ENCODE assay signal across 13 mouse cellular contexts in the genomic region with DNA sequence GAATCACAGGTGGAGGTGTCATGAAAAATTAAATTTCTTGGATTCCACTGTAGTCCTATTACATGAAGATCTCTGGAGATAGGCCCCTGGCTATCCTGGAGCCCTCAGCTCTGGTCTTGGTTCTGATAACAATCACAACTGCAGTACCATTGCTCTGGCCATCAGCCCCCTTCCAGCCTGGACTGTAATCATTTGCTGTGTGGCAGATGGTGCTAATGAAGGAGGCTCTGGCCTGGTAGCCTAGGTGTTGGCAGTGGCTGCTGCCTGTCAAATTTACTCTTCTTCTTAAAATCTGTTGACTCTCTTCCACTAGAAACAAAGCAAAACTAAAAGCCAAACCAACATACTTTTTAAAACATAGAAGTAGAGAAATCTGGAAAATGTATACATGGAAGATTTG.
"Had no signal": no experiment of that assay in that cellular context is flagged by ENCODE, and none has a peak within 500 bp of the region (broad histone marks: within the 10 kb centered on the region; RNA-seq: fewer than 3 reads in every experiment).

No protein-coding gene starts in this region.

- H3K4me3 ChIP-seq: layer of hippocampus, adult 2 months; left cerebral cortex, adult 2 months; limb, embryonic 15.5 days; liver, embryonic 13.5 days; midbrain, embryonic 12.5 days; neural tube, embryonic 13.5 days had no signal

- H3K9me3 ChIP-seq: limb, embryonic 15.5 days; liver, embryonic 13.5 days; midbrain, embryonic 12.5 days; neural tube, embryonic 13.5 days had no signal

- DNase-seq: kidney, adult 8-10 months; kidney, postnatal 4 days; liver, embryonic 13.5 days; liver, postnatal 0 days; right cerebral cortex, postnatal 14 days; thymus, adult 18-20 months; thymus, postnatal 14 days had no signal

- H3K27me3 ChIP-seq: limb, embryonic 15.5 days; liver, embryonic 13.5 days; midbrain, embryonic 12.5 days; neural tube, embryonic 13.5 days had no signal

- H3K27ac ChIP-seq: layer of hippocampus, adult 2 months; left cerebral cortex, adult 2 months; limb, embryonic 15.5 days; liver, embryonic 13.5 days; midbrain, embryonic 12.5 days; neural tube, embryonic 13.5 days had no signal

- ATAC-seq: liver, postnatal 0 days; midbrain, embryonic 16.5 days had no signal

- H3K4me2 ChIP-seq: limb, embryonic 15.5 days; liver, embryonic 13.5 days; midbrain, embryonic 12.5 days; neural tube, embryonic 13.5 days had no signal

- H3K4me1 ChIP-seq: limb, embryonic 15.5 days; liver, embryonic 13.5 days; midbrain, embryonic 12.5 days; neural tube, embryonic 13.5 days had no signal

- H3K36me3 ChIP-seq: limb, embryonic 15.5 days; liver, embryonic 13.5 days; midbrain, embryonic 12.5 days; neural tube, embryonic 13.5 days had no signal

- H3K9ac ChIP-seq: limb, embryonic 15.5 days; liver, embryonic 13.5 days; liver, postnatal 0 days; midbrain, embryonic 12.5 days; neural tube, embryonic 13.5 days had no signal
